Mouse (Mus musculus) forebrain, postnatal 0 days (tissue): ENCODE measurements at regions not wholly inside any gene's neighbourhood (a gene's known extent, or its start where the extent isn't known, plus 50 kb on each side); places are given as distances from the start of the nearest gene placed in this dataset.
A peak's percentile ranks its signal among the peaks of the same experiment; 100 is the strongest.

ENCODE experiments used
- ATAC-seq: fragments of 200-750 bp; cut with Nextera tagmentation; 2 replicates; pipeline ENCODE4 v1.8.0; 2017; ENCODE audit warnings: mild to moderate bottlenecking, moderate library complexity
- DNase-seq: peaks from one replicate; pipeline ENCODE4 v3.0.0-alpha.2; 2015
- H3K27ac ChIP-seq: fragments of 300-500 bp; sonication (generic); 2 replicates; pipeline ENCODE4 v1.5.1; 2014; ENCODE audit warnings: low read depth, mild to moderate bottlenecking, antibody characterized with exemption, low read length, moderate library complexity, mixed read lengths
- H3K27me3 ChIP-seq: fragments of 300-500 bp; sonication (generic); 2 replicates; pipeline ENCODE4 v1.6.1; 2014; ENCODE audit warnings: mild to moderate bottlenecking, low read length, mixed read lengths; ENCODE audit not compliant: insufficient read depth
- H3K36me3 ChIP-seq: fragments of 300-500 bp; sonication (generic); 2 replicates; pipeline ENCODE4 v1.6.1; 2014; ENCODE audit warnings: mild to moderate bottlenecking, moderate library complexity; ENCODE audit not compliant: insufficient read depth
- H3K4me1 ChIP-seq: fragments of 300-500 bp; sonication (generic); 2 replicates; pipeline ENCODE4 v1.6.1; 2014; ENCODE audit warnings: antibody characterized with exemption; ENCODE audit not compliant: insufficient read depth
- H3K4me2 ChIP-seq: fragments of 300-500 bp; sonication (generic); 2 replicates; pipeline ENCODE4 v1.6.1; 2014; ENCODE audit warnings: low read depth, mild to moderate bottlenecking, moderate library complexity
- H3K4me3 ChIP-seq: fragments of 300-500 bp; sonication (generic); 2 replicates; pipeline ENCODE4 v1.5.1; 2014; ENCODE audit warnings: low read depth, low read length, mixed read lengths
- H3K9ac ChIP-seq: fragments of 300-500 bp; sonication (generic); 2 replicates; pipeline ENCODE4 v1.6.1; 2014; ENCODE audit warnings: mild to moderate bottlenecking
- H3K9me3 ChIP-seq: fragments of 300-500 bp; sonication (generic); 2 replicates; pipeline ENCODE4 v1.6.1; 2016; ENCODE audit warnings: low read length
- CTCF ChIP-seq: sonication (generic); IDR thresholded peaks from 2 replicates; pipeline ENCODE4 v1.5.1; 2016; ENCODE audit warnings: antibody characterized with exemption, control low read depth, low read depth
- WGBS: fragments of 180-500 bp; shearing (Covaris S2); extraction: QIAGEN DNeasy Blood & Tissue Kit; methylation state at CpG from one replicate; pipeline ENCODE4 v1.1.7; 2014; 5-methylcytosine and 5-hydroxymethylcytosine counted together

DNA sequence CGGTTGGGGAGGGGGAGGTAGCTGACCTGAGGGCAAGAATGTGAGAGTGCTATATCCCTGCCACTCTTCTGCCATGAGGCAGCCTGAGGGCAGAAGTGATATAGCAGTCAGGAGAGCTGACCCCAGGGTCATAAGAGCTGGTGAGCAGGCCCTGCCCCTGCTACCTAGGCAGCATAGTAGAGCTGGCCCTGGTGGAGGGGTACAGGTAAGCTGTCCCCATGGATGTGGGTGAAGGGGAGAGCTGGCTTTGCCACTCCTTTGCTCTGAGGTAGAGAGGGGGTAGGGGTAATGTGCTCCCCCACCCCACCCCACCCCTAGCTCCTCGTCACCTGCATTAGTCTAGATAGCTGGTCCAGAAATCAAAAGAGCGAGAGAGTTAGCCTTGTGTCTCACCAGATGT is 61.3 kb upstream of the Gm3839 start:
- Histone ChIP-seq H3K4me1 (no peaks in the 10 kb centered on the region), H3K36me3 (no peaks in the 10 kb centered on the region), H3K27me3 (no peaks in the 10 kb centered on the region), H3K4me2 (no peak overlapping the region), H3K27ac (no peak overlapping the region), H3K4me3 (no peak overlapping the region), H3K9me3 (no peaks in the 10 kb centered on the region), H3K9ac (no peak overlapping the region)
- 97% methylated on average over 3 of the region's 3 CpGs for WGBS
- ATAC-seq (no peak; the same call in 1 of the 2 replicates), DNase-seq (no peak)
- TF ChIP-seq CTCF = no peak

DNA sequence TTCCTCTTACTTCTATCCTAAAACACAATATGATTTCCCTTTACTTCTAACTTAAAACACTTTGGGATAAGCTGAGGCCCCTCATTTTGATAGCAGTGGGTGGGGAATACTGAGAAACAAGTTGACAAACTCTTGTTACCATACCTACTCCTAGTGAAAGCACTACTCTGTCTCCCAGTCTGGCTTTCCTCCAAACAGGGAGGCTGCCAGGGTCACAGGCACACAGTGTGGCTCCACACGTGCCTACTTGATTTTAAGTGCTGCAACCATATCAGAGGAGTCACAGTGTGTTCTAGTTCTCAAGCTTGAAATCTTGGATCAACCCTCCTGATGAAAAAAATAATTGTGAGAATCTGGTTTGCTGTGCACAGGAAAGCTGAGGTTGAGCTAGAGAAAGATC is 65.8 kb upstream of the Gm3839 start:
- H3K4me3 ChIP-seq = no peak overlapping the region
- no peak overlapping the region for H3K9ac ChIP-seq
- H3K4me2 ChIP-seq = no peak overlapping the region
- WGBS = 47% methylated on average over 1 of the region's 1 CpGs
- no peak overlapping the region for H3K27ac ChIP-seq
- no peaks in the 10 kb centered on the region for H3K9me3 ChIP-seq
- DNase-seq = no peak
- no peak for TF ChIP-seq CTCF
- no peak for ATAC-seq
- H3K4me1 ChIP-seq = no peaks in the 10 kb centered on the region
- no peaks in the 10 kb centered on the region for H3K27me3 ChIP-seq
- no peaks in the 10 kb centered on the region for H3K36me3 ChIP-seq

DNA sequence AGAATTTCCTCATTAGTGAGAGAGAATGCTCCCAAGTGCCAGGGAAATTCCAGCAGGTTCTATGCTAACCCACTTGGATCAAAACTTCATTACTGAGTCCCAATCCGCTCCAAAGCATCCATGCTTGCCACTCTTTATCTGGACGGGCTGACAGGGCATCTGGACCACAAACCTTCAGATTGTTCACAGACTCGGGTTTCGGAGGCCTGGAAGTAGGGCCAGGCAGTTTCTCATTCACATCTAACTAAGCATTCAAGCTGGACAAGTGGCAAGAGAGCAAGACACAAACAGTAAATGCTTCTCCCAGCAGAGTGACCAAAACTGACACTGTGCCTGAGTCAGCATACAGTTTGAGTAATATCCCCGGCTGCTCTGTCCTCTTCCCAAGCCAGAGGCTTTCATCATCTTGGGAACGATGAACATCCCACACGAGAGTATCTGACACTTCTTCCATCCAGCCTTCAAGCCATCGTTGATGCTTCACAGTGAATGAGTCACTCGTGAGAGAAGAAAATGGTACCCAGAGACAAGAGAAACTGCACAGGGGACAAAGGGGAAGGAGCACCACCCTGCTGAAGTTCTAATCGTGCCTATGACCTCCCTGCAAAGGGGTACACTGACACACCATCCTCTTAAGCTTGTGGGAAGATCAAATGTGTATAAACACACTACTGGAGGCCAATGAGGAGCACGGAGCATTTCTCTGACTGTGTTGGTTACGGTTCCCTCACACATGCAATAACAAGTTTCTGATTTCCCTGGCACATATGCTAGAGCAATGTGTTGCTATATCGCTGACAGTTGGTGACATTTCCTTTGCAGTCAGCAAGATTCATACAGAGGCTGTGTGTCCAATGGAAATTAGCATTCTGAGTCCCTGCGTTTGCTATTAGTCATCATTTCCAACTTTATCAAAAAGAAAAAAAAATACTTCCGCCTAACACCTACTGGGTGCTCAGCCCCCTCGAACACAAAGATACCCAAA is 72.0 kb upstream of the Gm3839 start:
- no peak overlapping the region for H3K27ac ChIP-seq
- no peak overlapping the region for H3K9ac ChIP-seq
- H3K36me3 ChIP-seq = no peaks in the 10 kb centered on the region
- 0 out of 2 replicates have a peak, but pooled peaks cover 4% of the 10 kb centered on the region for H3K4me1 ChIP-seq
- DNase-seq (peak; percentile 73), ATAC-seq (peak; percentile 92)
- no peak overlapping the region for H3K4me3 ChIP-seq
- no peaks in the 10 kb centered on the region for H3K27me3 ChIP-seq
- no peak for TF ChIP-seq CTCF
- WGBS = 70% methylated on average over 16 of the region's 16 CpGs
- H3K4me2 ChIP-seq = no peak overlapping the region
- H3K9me3 ChIP-seq = no peaks in the 10 kb centered on the region

DNA sequence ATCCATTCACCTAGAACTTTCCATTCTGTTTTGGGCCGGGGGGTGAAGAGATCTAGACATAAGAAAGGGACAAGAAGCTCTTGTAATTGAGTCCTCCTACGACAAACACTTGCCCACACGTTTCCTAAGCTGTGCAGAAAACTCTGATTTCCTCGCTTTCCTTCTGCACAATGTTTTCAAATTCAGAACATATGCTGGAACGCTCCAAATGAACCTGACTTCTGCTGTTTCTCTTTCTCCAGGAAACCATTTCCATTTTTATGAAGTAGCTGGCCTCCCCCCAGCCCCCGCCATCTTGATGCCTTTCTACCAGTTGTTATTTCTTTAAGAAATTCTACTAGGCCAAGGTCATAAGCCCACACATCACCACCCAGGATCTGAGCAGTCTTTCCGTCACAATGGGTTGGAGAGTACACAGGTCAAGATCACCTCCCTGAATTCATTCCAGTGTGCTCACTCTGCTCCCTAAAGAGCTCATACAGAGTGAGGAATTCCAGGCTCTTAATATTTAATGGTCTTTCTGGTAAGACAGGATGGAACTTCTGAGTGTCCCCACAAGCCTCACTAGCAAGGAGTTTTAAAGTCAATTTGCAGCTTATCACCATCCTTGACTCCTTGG is 78.7 kb upstream of the Gm3839 start:
- peak; percentile 32; the same call in 1 of the 2 replicates for ATAC-seq
- DNase-seq = no peak
- Histone ChIP-seq H3K27ac (no peak overlapping the region), H3K4me2 (no peak overlapping the region), H3K4me3 (no peak overlapping the region), H3K9me3 (no peaks in the 10 kb centered on the region), H3K4me1 (no peaks in the 10 kb centered on the region), H3K9ac (no peak overlapping the region), H3K36me3 (no peaks in the 10 kb centered on the region), H3K27me3 (no peaks in the 10 kb centered on the region)
- TF ChIP-seq CTCF = no peak
- 75% methylated on average over 7 of the region's 7 CpGs for WGBS

DNA sequence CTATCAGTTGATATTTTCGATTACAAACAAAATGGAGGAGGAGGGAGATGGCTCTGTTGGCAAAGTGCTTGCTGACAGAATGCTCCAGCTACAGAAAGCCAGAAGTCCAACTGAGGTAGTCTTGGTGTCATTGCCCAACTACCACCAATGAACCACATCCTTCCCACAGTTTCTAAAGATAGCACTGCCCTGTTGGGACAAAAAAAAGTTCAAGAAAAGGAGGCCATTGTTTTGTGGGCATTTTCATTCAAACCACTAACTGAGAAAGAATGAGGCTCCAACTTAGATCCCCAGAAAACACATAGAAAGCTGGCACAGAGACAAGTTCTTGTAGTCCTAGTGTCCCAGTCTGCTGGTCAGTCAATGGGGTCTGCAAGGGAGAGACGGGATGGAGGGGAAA is 82.1 kb upstream of the Gm3839 start:
- WGBS = 83% methylated on average over 2 of the region's 2 CpGs
- H3K4me1 ChIP-seq = no peaks in the 10 kb centered on the region
- ATAC-seq (no peak), DNase-seq (no peak)
- no peaks in the 10 kb centered on the region for H3K36me3 ChIP-seq
- H3K9ac ChIP-seq = no peak overlapping the region
- TF ChIP-seq CTCF = no peak
- no peak overlapping the region for H3K4me3 ChIP-seq
- no peak overlapping the region for H3K27ac ChIP-seq
- no peak overlapping the region for H3K4me2 ChIP-seq
- H3K9me3 ChIP-seq = no peaks in the 10 kb centered on the region
- no peaks in the 10 kb centered on the region for H3K27me3 ChIP-seq

DNA sequence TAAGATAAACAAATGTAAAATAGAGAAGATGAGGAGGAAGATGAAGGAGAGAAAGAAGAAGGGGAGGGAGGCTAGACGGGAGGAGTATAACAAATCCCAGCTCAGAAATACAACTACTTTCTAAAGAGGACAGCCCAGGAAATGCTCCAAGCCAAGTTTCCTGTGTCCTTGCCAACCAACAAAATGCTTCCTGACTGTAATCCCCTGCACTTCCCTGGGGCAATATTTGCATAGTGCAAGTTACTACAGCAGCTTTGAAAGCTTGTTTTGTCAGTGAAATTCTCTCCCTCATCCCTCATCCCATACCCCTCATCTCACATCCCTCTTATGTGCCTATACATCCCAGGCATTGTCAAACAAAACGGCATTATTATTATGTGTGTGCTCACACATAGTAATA is 83.7 kb upstream of the Gm3839 start:
- H3K4me3 ChIP-seq = no peak overlapping the region
- DNase-seq (no peak), ATAC-seq (no peak)
- no peak for TF ChIP-seq CTCF
- no peaks in the 10 kb centered on the region for H3K27me3 ChIP-seq
- no peak overlapping the region for H3K27ac ChIP-seq
- no peak overlapping the region for H3K9ac ChIP-seq
- no peaks in the 10 kb centered on the region for H3K36me3 ChIP-seq
- 72% methylated on average over 2 of the region's 2 CpGs for WGBS
- no peaks in the 10 kb centered on the region for H3K9me3 ChIP-seq
- no peak overlapping the region for H3K4me2 ChIP-seq
- no peaks in the 10 kb centered on the region for H3K4me1 ChIP-seq

DNA sequence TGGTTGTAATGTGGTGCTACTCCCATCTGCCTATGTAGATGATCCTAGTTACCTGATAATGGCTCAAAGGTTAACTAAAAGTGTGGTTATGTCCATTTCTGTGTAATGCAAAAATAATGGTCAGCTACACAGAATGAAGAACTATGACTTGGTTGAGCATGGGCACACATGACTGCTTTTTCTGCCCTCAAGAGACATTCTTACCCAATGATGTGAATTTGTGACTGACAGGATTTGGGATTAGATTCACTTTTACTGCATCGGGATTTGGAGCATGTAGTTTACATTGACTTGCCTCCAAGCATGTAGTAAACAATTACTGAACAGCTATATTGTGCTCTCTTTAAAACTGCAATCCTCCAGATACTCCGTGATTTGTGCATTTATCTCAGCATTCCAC is 93.4 kb upstream of the Gm3839 start:
- Histone ChIP-seq H3K36me3 (no peaks in the 10 kb centered on the region), H3K9me3 (peaks cover 4% of the 10 kb centered on the region; the same call in 1 of the 2 replicates), H3K4me3 (no peak overlapping the region), H3K4me1 (no peaks in the 10 kb centered on the region), H3K9ac (no peak overlapping the region), H3K4me2 (no peak overlapping the region), H3K27ac (no peak overlapping the region), H3K27me3 (no peaks in the 10 kb centered on the region)
- no peak for TF ChIP-seq CTCF
- DNase-seq (no peak), ATAC-seq (no peak)
- 82% methylated on average over 2 of the region's 2 CpGs for WGBS
